Mouse (Mus musculus) liver, postnatal 0 days (tissue): ENCODE measurements around the gene Olfr1349.
"Not testable (repeated sequence)": the region's sequence is repeated elsewhere in the genome, so short reads cannot be mapped to it uniquely, and the experiment has no call there.

Source experiments
- CTCF ChIP-seq: sonication (generic); IDR thresholded peaks from 2 replicates; pipeline ENCODE4 v1.5.1; 2016; ENCODE audit warnings: antibody characterized with exemption, low read depth
- EP300 ChIP-seq: IDR thresholded peaks from 2 replicates; pipeline ENCODE4 v1.6.1; 2016; ENCODE audit warnings: antibody characterized with exemption, low read depth, mild to moderate bottlenecking

DNA sequence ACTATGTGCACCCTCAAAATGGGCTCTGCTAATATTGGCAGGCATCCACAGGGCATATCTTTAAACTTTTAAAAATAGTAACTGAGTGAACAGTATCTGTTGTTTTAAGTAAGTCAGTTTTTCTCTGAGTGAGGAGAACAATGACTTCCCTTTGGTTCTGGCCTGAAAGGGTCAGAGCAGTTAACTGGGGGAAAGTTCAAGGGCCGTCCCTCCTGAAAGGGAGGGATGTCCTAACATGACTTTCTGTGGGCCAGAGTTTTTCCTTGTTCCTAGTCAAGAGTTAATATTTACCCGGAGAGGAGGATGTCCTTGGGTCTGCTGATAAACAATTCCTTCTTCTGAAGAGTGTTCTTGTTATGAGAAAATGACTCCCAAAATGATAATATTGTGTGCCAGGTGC is 45.1 kb downstream of the Olfr1349 start:
- not testable (repeated sequence) for TF ChIP-seq EP300, CTCF
